Mouse (Mus musculus): ENCODE measurements around the gene Ipo11. TPM values are rescaled to one million over a fixed set of nuclear protein-coding genes. Genes with fewer than 3 reads are reported as not detected.
"Not testable (repeated sequence)": the region's sequence is repeated elsewhere in the genome, so short reads cannot be mapped to it uniquely, and the experiment has no call there.

The Ipo11 gene
- polyA plus RNA-seq, 2 experiments: 15.3 to 35.2 TPM

DNA sequence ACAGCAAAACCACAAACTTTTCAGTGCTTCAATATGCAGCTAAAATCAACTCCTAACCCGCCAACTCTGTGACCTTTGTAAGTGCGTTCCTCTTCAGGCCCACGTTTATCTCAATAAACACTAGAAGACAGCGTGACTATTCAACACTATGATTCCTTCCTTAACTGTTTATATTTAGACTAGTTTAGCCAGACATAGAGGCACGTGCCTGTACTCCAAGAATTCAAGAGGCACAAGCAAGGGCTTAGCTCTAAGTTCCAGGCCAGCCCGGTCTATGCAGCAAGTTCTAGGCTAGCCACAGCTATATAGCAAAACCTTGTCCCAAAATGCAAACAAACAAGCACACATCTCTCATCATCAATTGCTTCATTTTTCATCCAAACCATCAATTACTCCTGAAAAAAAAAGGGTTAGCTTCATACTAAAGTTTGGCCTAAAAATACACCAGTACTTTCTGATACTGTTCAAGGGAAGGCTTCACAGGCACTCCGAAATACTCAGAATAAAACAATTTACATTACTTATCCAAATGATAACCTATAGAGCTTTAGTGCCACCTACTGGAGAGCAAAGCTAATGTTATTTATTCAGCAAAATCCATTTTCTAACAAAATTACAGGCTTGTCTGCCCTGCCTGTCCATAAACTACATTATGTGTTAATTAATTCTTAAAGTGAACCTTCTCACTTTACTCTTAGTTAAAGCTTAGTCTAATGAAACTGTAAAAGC lies 18.3 kb downstream of the Ipo11 start:
- H3K27ac ChIP-seq: no peak overlapping the region
- no peaks in the 10 kb centered on the region for H3K9me3 ChIP-seq (ENCODE audit: control insufficient read depth, low read length)
- H3K27me3 ChIP-seq (ENCODE audit: control insufficient read depth, insufficient read depth, low read length): no peaks in the 10 kb centered on the region
- H3K9ac ChIP-seq (replicated peaks): no peak overlapping the region
- no peak for ATAC-seq (ENCODE audit: insufficient read depth)
- peaks cover 16% of the 10 kb centered on the region for H3K36me3 ChIP-seq (replicated peaks; ENCODE audit: control insufficient read depth, insufficient read depth, low read depth)
- 77% methylated on average over 7 of the region's 7 CpGs for WGBS (ENCODE audit: insufficient replicate concordance)
- H3K4me1 ChIP-seq (replicated peaks; ENCODE audit: control insufficient read depth in 2 of 2, insufficient read depth in 2 of 2, low read length in 1 of 2): peaks cover 7 to 10% of the 10 kb centered on the region in 2 experiments
- TF ChIP-seq CTCF (IDR thresholded peaks at IDR 0.05; ENCODE audit: low read depth) (peak; percentile 63; the same call in 1 of the 2 replicates), EP300 (IDR thresholded peaks at IDR 0.05; ENCODE audit: low read depth) (no peak)
- H3K4me3 ChIP-seq (ENCODE audit: insufficient read depth in 1 of 2, low read depth in 2 of 2, low read length in 2 of 2): no peak overlapping the region
- DNase-seq (ENCODE audit: low read depth in 3 of 3, low spot score in 3 of 3): peak; percentile 32 to 49 (median 35)
- no peak overlapping the region for H3K4me2 ChIP-seq (ENCODE audit: low read depth)

DNA sequence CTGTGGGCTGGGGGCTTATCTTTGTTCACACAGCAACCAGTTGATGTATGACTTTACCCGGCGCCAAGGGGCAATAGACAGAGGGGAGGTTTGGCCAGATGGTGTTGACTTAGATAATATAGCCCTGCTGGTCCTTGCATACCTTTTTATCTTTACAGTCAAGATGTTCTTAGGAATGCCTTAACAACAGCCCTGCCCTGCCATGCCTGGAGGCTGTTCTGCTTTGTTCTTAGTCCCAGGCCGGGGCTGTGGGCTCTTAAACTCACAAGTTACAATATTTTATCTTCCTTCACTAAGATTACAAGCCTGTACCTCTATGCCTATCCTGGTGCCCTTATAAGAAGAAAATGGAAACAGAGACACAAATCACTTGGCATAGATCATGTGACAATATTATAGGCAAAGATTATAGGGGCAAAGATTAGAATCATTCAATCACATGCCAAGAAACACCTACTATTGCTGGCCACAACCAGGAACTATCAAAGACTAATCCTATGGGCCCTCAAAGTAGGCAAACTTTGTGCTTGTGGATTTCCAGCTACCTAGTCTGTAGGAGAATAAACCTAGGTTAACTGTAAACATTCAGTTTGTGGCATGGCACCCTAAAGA lies 23.5 kb downstream of the Ipo11 start:
- no peaks in the 10 kb centered on the region for H3K27me3 ChIP-seq (ENCODE audit: control insufficient read depth, insufficient read depth, low read length)
- H3K4me2 ChIP-seq (ENCODE audit: low read depth): peak overlapping the region; percentile 26; the same call in 1 of the 2 replicates
- 14% methylated on average over 3 of the region's 3 CpGs for WGBS (ENCODE audit: insufficient replicate concordance)
- H3K9ac ChIP-seq (replicated peaks): no peak overlapping the region
- no peaks in the 10 kb centered on the region for H3K9me3 ChIP-seq (ENCODE audit: control insufficient read depth, low read length)
- TF ChIP-seq CTCF (IDR thresholded peaks at IDR 0.05; ENCODE audit: low read depth) (no peak), EP300 (IDR thresholded peaks at IDR 0.05; ENCODE audit: low read depth) (peak; percentile 81)
- ATAC-seq (ENCODE audit: insufficient read depth) (peak; percentile 75; the same call in 1 of the 2 replicates), DNase-seq (ENCODE audit: low read depth in 3 of 3, low spot score in 3 of 3) (peak in 2 of 3 experiments; percentile 22 to 24)
- H3K27ac ChIP-seq: peak overlapping the region; percentile 66
- no peak overlapping the region for H3K4me3 ChIP-seq (ENCODE audit: insufficient read depth in 1 of 2, low read depth in 2 of 2, low read length in 2 of 2)
- H3K4me1 ChIP-seq (replicated peaks; ENCODE audit: control insufficient read depth in 2 of 2, insufficient read depth in 2 of 2, low read length in 1 of 2): peaks cover 15 to 20% of the 10 kb centered on the region in 2 experiments
- H3K36me3 ChIP-seq (replicated peaks; ENCODE audit: control insufficient read depth, insufficient read depth, low read depth): peaks cover 17% of the 10 kb centered on the region

DNA sequence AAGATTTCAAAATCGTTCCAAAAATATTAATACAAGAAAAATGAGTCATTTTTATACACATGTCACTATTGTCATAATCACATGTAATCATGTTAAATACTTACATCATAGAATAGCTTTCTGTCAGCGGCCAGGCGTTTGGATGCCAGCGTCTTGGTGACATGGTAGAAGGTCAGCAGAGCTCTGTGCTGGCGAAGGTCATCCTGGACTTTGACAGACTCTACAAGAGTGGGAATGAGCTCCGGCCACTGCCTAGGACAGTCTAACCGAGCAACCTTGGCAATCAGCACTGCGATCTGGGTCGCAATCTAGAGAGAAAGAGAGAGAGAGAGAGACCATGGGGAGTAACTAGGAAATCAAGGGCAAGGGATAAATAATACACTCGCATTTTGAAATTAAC lies 26.7 kb downstream of the Ipo11 start:
- no peak overlapping the region for H3K4me3 ChIP-seq (ENCODE audit: insufficient read depth in 1 of 2, low read depth in 2 of 2, low read length in 2 of 2)
- peaks cover 13 to 20% of the 10 kb centered on the region in 2 experiments for H3K4me1 ChIP-seq (replicated peaks; ENCODE audit: control insufficient read depth in 2 of 2, insufficient read depth in 2 of 2, low read length in 1 of 2)
- no peak overlapping the region for H3K4me2 ChIP-seq (ENCODE audit: low read depth)
- WGBS (ENCODE audit: insufficient replicate concordance): 86% methylated on average over 10 of the region's 10 CpGs
- no peaks in the 10 kb centered on the region for H3K27me3 ChIP-seq (ENCODE audit: control insufficient read depth, insufficient read depth, low read length)
- ATAC-seq (ENCODE audit: insufficient read depth) (no peak), DNase-seq (ENCODE audit: low read depth in 3 of 3, low spot score in 3 of 3) (no peak)
- TF ChIP-seq CTCF (IDR thresholded peaks at IDR 0.05; ENCODE audit: low read depth) (no peak), EP300 (IDR thresholded peaks at IDR 0.05; ENCODE audit: low read depth) (no peak)
- no peak overlapping the region for H3K9ac ChIP-seq (replicated peaks)
- H3K27ac ChIP-seq: no peak overlapping the region
- H3K36me3 ChIP-seq (replicated peaks; ENCODE audit: control insufficient read depth, insufficient read depth, low read depth): peaks cover 22% of the 10 kb centered on the region
- H3K9me3 ChIP-seq (ENCODE audit: control insufficient read depth, low read length): no peaks in the 10 kb centered on the region

DNA sequence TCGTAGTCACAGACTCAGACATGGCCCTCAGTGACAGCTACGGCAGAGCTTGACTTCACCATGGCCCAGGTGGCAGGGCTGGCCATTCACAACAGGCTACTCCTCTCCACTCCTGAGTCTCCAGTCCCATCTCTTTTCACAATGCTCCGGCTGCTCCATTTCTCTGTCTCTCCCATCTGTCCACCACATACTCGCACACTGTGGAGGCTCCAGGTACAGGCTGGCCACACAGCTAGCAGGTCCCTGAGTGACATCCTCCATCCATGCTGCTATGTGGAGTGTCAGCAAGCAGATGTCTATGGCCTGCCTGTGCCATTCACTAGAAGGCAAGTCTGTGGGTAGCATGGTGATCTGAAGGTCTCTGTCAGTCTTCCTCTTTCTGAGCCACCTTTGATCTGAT lies 29.5 kb downstream of the Ipo11 start:
- H3K9me3 ChIP-seq (ENCODE audit: control insufficient read depth, low read length): no peaks in the 10 kb centered on the region
- H3K9ac ChIP-seq (replicated peaks): no peak overlapping the region
- no peak overlapping the region for H3K4me3 ChIP-seq (ENCODE audit: insufficient read depth in 1 of 2, low read depth in 2 of 2, low read length in 2 of 2)
- TF ChIP-seq EP300 (IDR thresholded peaks at IDR 0.05; ENCODE audit: low read depth): no peak
- no peak for TF ChIP-seq CTCF (IDR thresholded peaks at IDR 0.05; ENCODE audit: low read depth)
- ATAC-seq (ENCODE audit: insufficient read depth) (0 out of 2 replicates have a peak, but pooled peaks have one; percentile 16), DNase-seq (ENCODE audit: low read depth in 3 of 3, low spot score in 3 of 3) (no peak)
- no peaks in the 10 kb centered on the region for H3K27me3 ChIP-seq (ENCODE audit: control insufficient read depth, insufficient read depth, low read length)
- H3K4me2 ChIP-seq (ENCODE audit: low read depth): no peak overlapping the region
- H3K4me1 ChIP-seq (replicated peaks; ENCODE audit: control insufficient read depth in 2 of 2, insufficient read depth in 2 of 2, low read length in 1 of 2): peaks cover 0 to 4% of the 10 kb centered on the region in 2 experiments; a peak in 2 of 4 replicates
- WGBS (ENCODE audit: insufficient replicate concordance): 92% methylated on average over 4 of the region's 4 CpGs
- peaks cover 22% of the 10 kb centered on the region for H3K36me3 ChIP-seq (replicated peaks; ENCODE audit: control insufficient read depth, insufficient read depth, low read depth)
- H3K27ac ChIP-seq: no peak overlapping the region

DNA sequence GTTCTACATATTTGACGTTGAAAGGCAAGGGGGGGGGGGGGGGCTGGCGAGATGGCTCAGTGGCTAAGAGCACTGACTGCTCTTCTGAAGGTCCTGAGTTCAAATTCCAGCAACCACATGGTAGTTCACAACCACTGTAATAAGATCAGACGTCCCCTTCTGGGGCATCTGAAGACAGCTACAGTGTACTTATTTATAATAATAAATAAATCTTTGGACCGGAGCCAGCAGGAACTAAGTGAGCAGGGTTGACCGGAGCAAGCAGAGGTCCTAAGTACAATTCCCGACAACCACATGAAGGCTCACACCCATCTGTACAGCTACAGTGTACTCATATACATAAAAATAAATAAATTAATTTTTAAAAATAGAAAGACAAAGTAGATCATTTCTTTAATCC lies 31.6 kb downstream of the Ipo11 start:
- ATAC-seq (ENCODE audit: insufficient read depth); H3K27ac ChIP-seq; H3K4me3 ChIP-seq (ENCODE audit: insufficient read depth in 1 of 2, low read depth in 2 of 2, low read length in 2 of 2); H3K9ac ChIP-seq (replicated peaks); H3K4me1 ChIP-seq (replicated peaks; ENCODE audit: control insufficient read depth in 2 of 2, insufficient read depth in 2 of 2, low read length in 1 of 2); H3K4me2 ChIP-seq (ENCODE audit: low read depth); H3K9me3 ChIP-seq (ENCODE audit: control insufficient read depth, low read length); DNase-seq (ENCODE audit: low read depth in 3 of 3, low spot score in 3 of 3); H3K27me3 ChIP-seq (ENCODE audit: control insufficient read depth, insufficient read depth, low read length): not testable (repeated sequence)
- H3K36me3 ChIP-seq (replicated peaks; ENCODE audit: control insufficient read depth, insufficient read depth, low read depth): peaks cover 25% of the 10 kb centered on the region
- WGBS (ENCODE audit: insufficient replicate concordance): 76% methylated on average over 6 of the region's 6 CpGs
